Mouse (Mus musculus) central nervous system, embryonic 14 days (tissue): ENCODE results near the gene Notch4. TPM values are rescaled to one million over a fixed set of nuclear protein-coding genes. Genes with fewer than 3 reads are reported as not detected.

Experiments used
- polyA plus RNA-seq: library from polyadenylated mRNA; depleted of rRNA; stranded (reverse); fragments of >200 nt; gene quantifications from 2 replicates; pipeline ENCODE4 v1.2.3, GENCODE M21; 2012; rRNA removed

The Notch4 gene
- 11.9 and 13.3 TPM in 2 replicates for polyA plus RNA-seq

GRCm38 (mm10) chr17:34564003-34564421 lies at the start of gene Notch4:
Notch4 (plus strand) TSS chr17:34564268.

DNA sequence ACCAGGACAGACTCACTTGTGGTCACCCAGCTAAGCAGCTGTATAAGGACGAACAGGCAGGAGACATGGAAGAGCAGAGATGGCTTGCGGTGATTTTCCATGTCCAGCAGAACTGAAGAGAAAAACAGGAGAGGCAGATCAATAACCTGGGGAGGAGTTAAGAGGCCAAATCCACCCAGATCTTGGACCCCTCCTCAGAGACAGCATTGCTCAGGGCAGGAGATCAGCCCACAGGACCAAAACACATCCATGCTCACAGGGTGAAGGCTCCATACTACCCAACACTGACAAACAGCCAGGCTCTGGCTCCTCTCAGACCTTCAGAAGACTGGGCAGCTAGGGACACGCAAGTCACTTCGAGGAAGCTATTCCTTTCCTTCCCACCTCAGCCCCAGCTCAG lies 46.8 kb upstream of the Notch4 start, which contains the start of gene Btnl6:
Gene Btnl6 (minus strand): TSS at position 101 of the 400 bp plus-strand sequence.

DNA sequence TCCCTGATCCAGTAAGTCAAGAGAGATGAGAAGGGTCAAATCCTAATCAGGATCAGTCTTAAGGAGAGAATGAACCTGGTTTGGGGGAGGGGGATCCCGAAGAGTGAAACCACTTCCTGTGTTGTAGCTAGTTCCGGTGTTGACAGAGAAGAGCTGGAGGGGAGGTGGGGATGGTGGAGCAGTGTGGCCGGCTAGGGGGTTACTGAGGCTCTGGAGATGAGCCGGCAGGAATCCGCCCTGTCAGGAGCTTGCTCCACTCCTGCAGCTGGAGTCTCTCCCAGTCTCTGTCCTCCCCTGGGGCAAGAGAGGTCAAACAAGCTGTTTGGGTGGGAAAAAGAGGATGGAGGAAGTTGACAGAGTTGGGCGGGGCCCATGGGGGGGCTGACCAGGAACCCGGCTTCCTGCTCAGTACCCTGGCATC lies 25.6 kb downstream of the Notch4 start, which contains the start of gene Gpsm3:
Gene Gpsm3 (plus strand): TSS at position 126 of the 421 bp plus-strand sequence.

DNA sequence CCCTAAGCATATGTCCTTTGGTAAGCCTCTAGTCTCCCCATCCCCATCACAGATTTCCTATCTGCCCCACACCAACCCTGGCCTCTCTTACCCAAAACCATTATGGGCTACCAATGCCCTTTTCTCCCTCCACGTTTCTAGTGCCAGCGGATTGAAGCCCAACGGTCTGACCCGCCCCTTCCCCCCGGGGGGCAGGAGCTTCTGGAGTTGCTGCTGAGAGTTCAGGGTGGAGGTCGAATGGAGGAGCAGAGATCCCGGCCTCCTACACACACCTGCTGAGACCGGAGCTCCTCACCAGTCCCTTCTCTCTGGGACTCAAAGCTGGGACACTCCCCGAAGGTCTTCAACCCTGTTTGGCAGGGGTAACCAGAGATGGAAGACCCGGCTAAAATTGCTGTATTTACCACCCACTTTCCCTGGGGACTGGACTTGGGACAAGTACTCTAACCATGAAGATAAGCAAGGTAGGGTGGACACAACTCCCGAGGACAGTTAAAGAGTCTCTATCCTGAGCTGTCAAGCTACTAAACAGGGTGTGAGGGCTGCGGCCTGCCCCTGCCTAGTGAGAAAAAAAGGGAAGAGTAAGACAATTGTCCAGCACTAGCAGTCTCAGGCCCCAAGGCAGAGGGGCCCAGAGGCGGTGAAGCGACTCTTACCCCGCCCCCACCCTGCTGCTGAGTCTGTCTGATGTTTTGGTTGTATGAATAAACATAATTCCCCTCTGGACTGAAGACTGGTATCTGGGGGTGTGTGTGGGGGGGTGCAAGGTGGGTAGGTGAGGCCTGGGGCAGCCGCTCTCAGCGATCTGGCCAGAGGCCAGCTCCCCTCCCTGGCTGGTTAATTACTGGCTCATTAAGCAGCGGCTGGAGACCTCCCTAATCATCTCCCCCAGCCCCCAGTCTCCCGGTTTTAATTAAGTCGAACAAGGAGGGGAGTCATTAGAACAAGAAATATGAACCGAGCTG lies 27.2 kb downstream of the Notch4 start, which contains the start of gene Pbx2:
Gene Pbx2 (plus strand): TSS at position 238 of the 965 bp plus-strand sequence.

DNA sequence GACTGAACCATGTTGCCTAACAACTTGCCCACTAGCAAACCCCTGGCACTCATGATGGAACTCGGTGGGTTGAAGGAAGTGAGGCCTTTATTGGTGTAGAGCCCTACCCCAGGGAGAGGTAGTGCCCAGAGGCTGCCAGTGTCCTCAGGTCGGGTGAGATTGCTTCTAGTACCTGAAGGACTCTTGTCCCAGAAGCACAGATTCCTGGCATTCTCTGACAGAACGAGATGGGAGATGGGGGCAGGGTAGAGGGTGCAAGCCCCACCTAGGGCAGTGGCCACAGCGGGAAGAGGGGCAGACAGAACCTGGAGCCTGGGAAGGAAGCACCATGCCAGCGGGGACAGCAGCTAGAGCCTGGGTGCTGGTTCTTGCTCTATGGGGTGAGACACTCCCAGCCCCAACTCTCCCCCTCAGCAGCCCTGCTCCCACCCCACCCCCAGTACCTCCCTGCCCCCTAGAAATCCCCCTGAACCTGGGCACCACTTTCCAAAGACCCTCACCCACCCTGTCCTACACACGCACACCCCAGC lies 33.6 kb downstream of the Notch4 start, which contains the start of gene Ager:
Gene Ager (plus strand): TSS at position 297 of the 530 bp plus-strand sequence.

GRCm38 (mm10) chr17:34603375-34604060 lies 39.5 kb downstream of the Notch4 start, which contains the start of gene Rnf5:
Rnf5 (minus strand) TSS chr17:34603690.

GRCm38 (mm10) chr17:34604061-34604508 lies 40.0 kb downstream of the Notch4 start, which contains the start of gene Agpat1:
Agpat1 (plus strand) TSS chr17:34604262.

DNA sequence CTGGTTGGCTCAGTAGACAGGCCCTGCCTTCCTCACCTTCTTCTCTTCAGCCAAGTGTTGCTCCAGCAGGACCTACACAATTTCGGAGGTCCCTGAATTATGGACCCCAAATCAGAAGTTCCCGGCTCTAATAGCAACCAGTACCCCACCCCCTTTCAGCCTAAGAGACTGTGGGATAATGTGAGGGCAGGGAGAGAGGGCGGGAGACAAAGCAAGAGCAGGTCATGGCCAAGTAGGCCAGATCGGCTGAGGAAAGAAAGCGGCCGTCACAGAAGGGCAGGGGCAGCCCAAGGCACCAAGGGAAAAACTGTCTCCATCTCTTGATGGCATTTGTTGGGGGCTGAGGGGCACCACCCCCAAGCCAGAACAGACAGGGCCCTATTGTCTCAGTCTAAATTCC lies 51.8 kb downstream of the Notch4 start, which contains the start of gene Egfl8:
Gene Egfl8 (minus strand): TSS at position 101 of the 400 bp plus-strand sequence.

GRCm38 (mm10) chr17:34627943-34628643 lies 64.0 kb downstream of the Notch4 start, which contains the start of gene Ppt2:
Ppt2 (minus strand) TSS chr17:34628510.

GRCm38 (mm10) chr17:34629221-34629751 lies 65.2 kb downstream of the Notch4 start, which contains the start of gene Prrt1:
Prrt1 (plus strand) TSS chr17:34629533.

Other genes with a start within 250 kb of the Notch4 start
- 0.16 and 0.19 TPM in 2 replicates for gene H2-Eb2, start 238.6 kb upstream of the Notch4 start, polyA plus RNA-seq
- 0.03 and 0.05 TPM in 2 replicates for gene Btnl2, start 209.4 kb upstream of the Notch4 start, polyA plus RNA-seq
- not detected in 2 replicates for gene Btnl1, start 187.1 kb upstream of the Notch4 start, polyA plus RNA-seq
- gene BC051142, start 165.4 kb upstream of the Notch4 start, polyA plus RNA-seq, result 10.5 and 11.5 TPM in 2 replicates
- gene Btnl4, start 87.0 kb upstream of the Notch4 start, polyA plus RNA-seq, result not detected in 2 replicates
- gene Btnl6, start 46.9 kb upstream of the Notch4 start, polyA plus RNA-seq, result not detected in 2 replicates
- gene Gpsm3, start 25.5 kb downstream of the Notch4 start, polyA plus RNA-seq, result 3.4 and 4.3 TPM in 2 replicates
- 104 and 106 TPM in 2 replicates for gene Pbx2, start 27.0 kb downstream of the Notch4 start, polyA plus RNA-seq
- gene Ager, start 33.6 kb downstream of the Notch4 start, polyA plus RNA-seq, result 8.7 and 9.9 TPM in 2 replicates
- gene Rnf5, start 39.4 kb downstream of the Notch4 start, polyA plus RNA-seq, result 226 and 258 TPM in 2 replicates
- gene Agpat1, start 40.0 kb downstream of the Notch4 start, polyA plus RNA-seq, result 172 and 183 TPM in 2 replicates
- 9.5 and 13.6 TPM in 2 replicates for gene Egfl8, start 51.7 kb downstream of the Notch4 start, polyA plus RNA-seq
- gene Ppt2, start 64.2 kb downstream of the Notch4 start, polyA plus RNA-seq, result 25.5 and 27.9 TPM in 2 replicates
- 44.9 and 49.4 TPM in 2 replicates for gene Prrt1, start 65.3 kb downstream of the Notch4 start, polyA plus RNA-seq
- gene Fkbpl, start 80.5 kb downstream of the Notch4 start, polyA plus RNA-seq, result 5.3 and 5.5 TPM in 2 replicates
- 107 and 109 TPM in 2 replicates for gene Atf6b, start 82.9 kb downstream of the Notch4 start, polyA plus RNA-seq
- gene Tnxb, start 106.3 kb downstream of the Notch4 start, polyA plus RNA-seq, result 0.34 and 0.75 TPM in 2 replicates
- gene C4b, start 179.6 kb downstream of the Notch4 start, polyA plus RNA-seq, result 0.23 and 0.74 TPM in 2 replicates
- gene Cyp21a1, start 240.3 kb downstream of the Notch4 start, polyA plus RNA-seq, result 0.04 TPM in 1 of 2 replicates, not detected in the other